Mouse (Mus musculus) embryonic facial prominence, embryonic 13.5 days (tissue): ENCODE measurements at regions not wholly inside any gene's neighbourhood (a gene's known extent, or its start where the extent isn't known, plus 50 kb on each side); places are given as distances from the start of the nearest gene placed in this dataset.

Experiments used
- ATAC-seq: fragments of 200-750 bp; cut with Nextera tagmentation; 2 replicates; pipeline ENCODE4 v1.8.0; 2017; ENCODE audit warnings: low read depth; ENCODE audit not compliant: insufficient number of reproducible peaks, insufficient read depth, low FRiP score, low TSS enrichment
- H3K27ac ChIP-seq: fragments of 300-500 bp; sonication (generic); 2 replicates; pipeline ENCODE4 v1.5.1; 2015; ENCODE audit warnings: moderate library complexity, mild to moderate bottlenecking, inconsistent platforms
- H3K27me3 ChIP-seq: fragments of 300-500 bp; sonication (generic); 2 replicates; pipeline ENCODE4 v1.6.1; 2015; ENCODE audit warnings: mild to moderate bottlenecking, inconsistent platforms
- H3K36me3 ChIP-seq: fragments of 300-500 bp; sonication (generic); 2 replicates; pipeline ENCODE4 v1.6.1; 2015; ENCODE audit warnings: mild to moderate bottlenecking, inconsistent platforms
- H3K4me1 ChIP-seq: fragments of 300-500 bp; sonication (generic); 2 replicates; pipeline ENCODE4 v1.6.1; 2015; ENCODE audit warnings: inconsistent platforms
- H3K4me2 ChIP-seq: fragments of 300-500 bp; sonication (generic); 2 replicates; pipeline ENCODE4 v1.6.1; 2015; ENCODE audit warnings: moderate library complexity, mild to moderate bottlenecking, inconsistent platforms
- H3K4me3 ChIP-seq: fragments of 300-500 bp; sonication (generic); 2 replicates; pipeline ENCODE4 v1.5.1; 2015; ENCODE audit warnings: mild to moderate bottlenecking, inconsistent platforms
- H3K9ac ChIP-seq: fragments of 300-500 bp; sonication (generic); 2 replicates; pipeline ENCODE4 v1.6.1; 2015; ENCODE audit warnings: mild to moderate bottlenecking, inconsistent platforms
- H3K9me3 ChIP-seq: fragments of 300-500 bp; sonication (generic); 2 replicates; pipeline ENCODE4 v1.6.1; 2016; ENCODE audit warnings: inconsistent platforms
- WGBS: fragments of 180-500 bp; shearing (Covaris S2); methylation state at CpG from one replicate; pipeline ENCODE4 v1.1.7; 2015; ENCODE audit warnings: mixed read lengths; 5-methylcytosine and 5-hydroxymethylcytosine counted together

- 82% methylated on average over 4 of the region's 4 CpGs for WGBS
- no peak for ATAC-seq
- Histone ChIP-seq H3K36me3 (no peaks in the 10 kb centered on the region), H3K4me1 (no peaks in the 10 kb centered on the region; the same call in 1 of the 2 replicates), H3K9ac (no peak overlapping the region), H3K4me3 (no peak overlapping the region), H3K9me3 (no peaks in the 10 kb centered on the region), H3K27me3 (no peaks in the 10 kb centered on the region), H3K4me2 (no peak overlapping the region), H3K27ac (no peak overlapping the region)
These were observed 362.6 kb downstream of the Fat4 start for GRCm38 (mm10) chr3:39249224-39249892.

- no peaks in the 10 kb centered on the region for H3K9me3 ChIP-seq
- WGBS = 95% methylated on average over 1 of the region's 1 CpGs
- H3K36me3 ChIP-seq = no peaks in the 10 kb centered on the region
- H3K4me3 ChIP-seq = no peak overlapping the region
- H3K4me1 ChIP-seq = no peaks in the 10 kb centered on the region; the same call in 1 of the 2 replicates
- H3K9ac ChIP-seq = no peak overlapping the region
- H3K27ac ChIP-seq = no peak overlapping the region
- no peak for ATAC-seq
- no peaks in the 10 kb centered on the region for H3K27me3 ChIP-seq
- H3K4me2 ChIP-seq = no peak overlapping the region
These were observed 366.3 kb downstream of the Fat4 start for GRCm38 (mm10) chr3:39253076-39253475.

- Histone ChIP-seq H3K4me3 (no peak overlapping the region), H3K9me3 (no peaks in the 10 kb centered on the region), H3K27me3 (no peaks in the 10 kb centered on the region), H3K9ac (no peak overlapping the region), H3K27ac (no peak overlapping the region), H3K36me3 (no peaks in the 10 kb centered on the region), H3K4me1 (no peaks in the 10 kb centered on the region), H3K4me2 (no peak overlapping the region)
- 71% methylated on average over 2 of the region's 2 CpGs for WGBS
- ATAC-seq = no peak
These were observed 378.1 kb downstream of the Fat4 start for GRCm38 (mm10) chr3:39264671-39265430.

- Histone ChIP-seq H3K4me2 (no peak overlapping the region), H3K36me3 (no peaks in the 10 kb centered on the region), H3K9ac (no peak overlapping the region), H3K9me3 (no peaks in the 10 kb centered on the region), H3K4me3 (no peak overlapping the region), H3K27ac (no peak overlapping the region), H3K4me1 (no peaks in the 10 kb centered on the region), H3K27me3 (no peaks in the 10 kb centered on the region)
- 78% methylated on average over 1 of the region's 1 CpGs for WGBS
- no peak for ATAC-seq
These were observed 378.9 kb downstream of the Fat4 start for GRCm38 (mm10) chr3:39265606-39266005.

GRCm38 (mm10) chr3:39269388-39269787 is 382.6 kb downstream of the Fat4 start:
- ATAC-seq = no peak
- no peak overlapping the region for H3K4me2 ChIP-seq
- no peak overlapping the region for H3K27ac ChIP-seq
- H3K9me3 ChIP-seq = no peaks in the 10 kb centered on the region
- no peak overlapping the region for H3K4me3 ChIP-seq
- 89% methylated on average over 3 of the region's 3 CpGs for WGBS
- H3K27me3 ChIP-seq = no peaks in the 10 kb centered on the region
- no peaks in the 10 kb centered on the region for H3K36me3 ChIP-seq
- H3K9ac ChIP-seq = no peak overlapping the region
- no peaks in the 10 kb centered on the region for H3K4me1 ChIP-seq

GRCm38 (mm10) chr3:39272616-39273015 is 385.9 kb downstream of the Fat4 start:
- Histone ChIP-seq H3K9ac (no peak overlapping the region), H3K36me3 (no peaks in the 10 kb centered on the region), H3K27ac (no peak overlapping the region), H3K27me3 (no peaks in the 10 kb centered on the region), H3K4me3 (no peak overlapping the region), H3K4me1 (no peaks in the 10 kb centered on the region), H3K4me2 (no peak overlapping the region), H3K9me3 (no peaks in the 10 kb centered on the region)
- no peak for ATAC-seq
- 84% methylated on average over 1 of the region's 1 CpGs for WGBS

- no peak overlapping the region for H3K4me2 ChIP-seq
- H3K4me3 ChIP-seq = no peak overlapping the region
- no peak overlapping the region for H3K9ac ChIP-seq
- H3K27me3 ChIP-seq = no peaks in the 10 kb centered on the region
- no peaks in the 10 kb centered on the region for H3K4me1 ChIP-seq
- 81% methylated on average over 4 of the region's 4 CpGs for WGBS
- no peaks in the 10 kb centered on the region for H3K9me3 ChIP-seq
- no peak for ATAC-seq
- H3K27ac ChIP-seq = no peak overlapping the region
- no peaks in the 10 kb centered on the region for H3K36me3 ChIP-seq
These were observed 390.2 kb downstream of the Fat4 start for GRCm38 (mm10) chr3:39276897-39277296.

- Histone ChIP-seq H3K4me3 (no peak overlapping the region), H3K27ac (no peak overlapping the region), H3K27me3 (no peaks in the 10 kb centered on the region), H3K4me2 (no peak overlapping the region), H3K4me1 (no peaks in the 10 kb centered on the region), H3K36me3 (no peaks in the 10 kb centered on the region), H3K9me3 (no peaks in the 10 kb centered on the region), H3K9ac (no peak overlapping the region)
- no peak for ATAC-seq
- 85% methylated on average over 6 of the region's 6 CpGs for WGBS
These were observed 390.6 kb downstream of the Fat4 start for GRCm38 (mm10) chr3:39277310-39277709.

- Histone ChIP-seq H3K27me3 (no peaks in the 10 kb centered on the region), H3K36me3 (no peaks in the 10 kb centered on the region), H3K4me1 (no peaks in the 10 kb centered on the region), H3K4me3 (no peak overlapping the region), H3K27ac (no peak overlapping the region), H3K9me3 (no peaks in the 10 kb centered on the region), H3K4me2 (no peak overlapping the region), H3K9ac (no peak overlapping the region)
- no peak for ATAC-seq
- WGBS = 86% methylated on average over 3 of the region's 3 CpGs
These were observed 408.5 kb downstream of the Fat4 start for GRCm38 (mm10) chr3:39295255-39295654.

- Histone ChIP-seq H3K36me3 (no peaks in the 10 kb centered on the region), H3K27ac (no peak overlapping the region), H3K9me3 (no peaks in the 10 kb centered on the region), H3K9ac (no peak overlapping the region), H3K4me3 (no peak overlapping the region), H3K27me3 (no peaks in the 10 kb centered on the region), H3K4me2 (no peak overlapping the region), H3K4me1 (no peaks in the 10 kb centered on the region)
- WGBS = 78% methylated on average over 4 of the region's 4 CpGs
- ATAC-seq = no peak
These were observed 409.5 kb downstream of the Fat4 start for GRCm38 (mm10) chr3:39296257-39296656.

GRCm38 (mm10) chr3:39309487-39309886 is 422.7 kb downstream of the Fat4 start:
- H3K27me3 ChIP-seq = no peaks in the 10 kb centered on the region
- ATAC-seq = no peak
- no peak overlapping the region for H3K9ac ChIP-seq
- H3K4me1 ChIP-seq = no peaks in the 10 kb centered on the region
- WGBS = 54% methylated on average over 1 of the region's 1 CpGs
- H3K4me2 ChIP-seq = no peak overlapping the region
- H3K9me3 ChIP-seq = no peaks in the 10 kb centered on the region
- H3K27ac ChIP-seq = no peak overlapping the region
- H3K36me3 ChIP-seq = no peaks in the 10 kb centered on the region
- H3K4me3 ChIP-seq = no peak overlapping the region

GRCm38 (mm10) chr3:39313563-39313962 is 426.8 kb downstream of the Fat4 start:
- H3K9ac ChIP-seq = no peak overlapping the region
- no peak overlapping the region for H3K4me3 ChIP-seq
- no peak overlapping the region for H3K4me2 ChIP-seq
- H3K27ac ChIP-seq = no peak overlapping the region
- no peak for ATAC-seq
- WGBS = 85% methylated on average over 4 of the region's 4 CpGs
- H3K9me3 ChIP-seq = no peaks in the 10 kb centered on the region
- no peaks in the 10 kb centered on the region for H3K4me1 ChIP-seq
- H3K36me3 ChIP-seq = no peaks in the 10 kb centered on the region
- no peaks in the 10 kb centered on the region for H3K27me3 ChIP-seq
